8 mouse cellular contexts compared by ENCODE assay signal in genomic region chr14:72158537-72159323, GRCm38 (mm10).
DNase-seq lines count a peak whose midpoint lies in the region; ATAC-seq lines count a peak whose summit lies in the region.

No protein-coding gene starts in this region.

- no peaks in the 10 kb centered on the region for H3K9me3 ChIP-seq in heart, embryonic 14.5 days (ENCODE audit: control insufficient read depth, low read length)
- no peaks in the 10 kb centered on the region for H3K9me3 ChIP-seq in limb, embryonic 12.5 days
- H3K9me3 ChIP-seq in neural tube, embryonic 15.5 days (replicated peaks): no peaks in the 10 kb centered on the region

- no peak overlapping the region for H3K27ac ChIP-seq in heart, embryonic 14.5 days (replicated peaks in 1 of 2; ENCODE audit: control insufficient read depth in 1 of 2, insufficient read depth in 1 of 2, low read depth in 2 of 2, low read length in 2 of 2)
- H3K27ac ChIP-seq in limb, embryonic 12.5 days: 0 out of 2 replicates have a peak overlapping the region, but pooled peaks have one; percentile 13
- H3K27ac ChIP-seq in neural tube, embryonic 15.5 days (replicated peaks): peak overlapping the region; percentile 63; the same call in 1 of the 2 replicates

- no peak for ATAC-seq in heart, embryonic 14.5 days (ENCODE audit: insufficient number of reproducible peaks, insufficient read depth, low FRiP score, low read depth)
- peak; percentile 77 for ATAC-seq in limb, embryonic 12.5 days (ENCODE audit: insufficient number of reproducible peaks, insufficient read depth, low FRiP score, low TSS enrichment, low read depth)
- ATAC-seq in neural tube, embryonic 15.5 days (ENCODE audit: low FRiP score): peak; percentile 76

- peak; percentile 89 for DNase-seq in heart, adult 11 months
- no peak for DNase-seq in heart, postnatal 4 days
- DNase-seq in R1 (ENCODE audit: low read depth, low spot score): peak; percentile 54
- no peak for DNase-seq in cerebellum, adult 8-10 months
- no peak for DNase-seq in cerebellum, adult 9-10 months

- H3K36me3 ChIP-seq in heart, embryonic 14.5 days (ENCODE audit: control insufficient read depth, insufficient read depth, low read length): no peaks in the 10 kb centered on the region
- H3K36me3 ChIP-seq in limb, embryonic 12.5 days: no peaks in the 10 kb centered on the region
- no peaks in the 10 kb centered on the region for H3K36me3 ChIP-seq in neural tube, embryonic 15.5 days

- H3K27me3 ChIP-seq in heart, embryonic 14.5 days (ENCODE audit: control insufficient read depth, insufficient read depth, low read length): no peaks in the 10 kb centered on the region
- H3K27me3 ChIP-seq in limb, embryonic 12.5 days: no peaks in the 10 kb centered on the region; the same call in 1 of the 2 replicates
- no peaks in the 10 kb centered on the region for H3K27me3 ChIP-seq in neural tube, embryonic 15.5 days (replicated peaks)

- H3K4me3 ChIP-seq in heart, embryonic 14.5 days (ENCODE audit: control insufficient read depth in 1 of 2, insufficient read depth in 1 of 2, low read depth in 1 of 2, low read length in 2 of 2): peak overlapping the region in 1 of 2 experiments; percentile 4; a peak in 1 of 4 replicates
- peak overlapping the region; percentile 24 for H3K4me3 ChIP-seq in limb, embryonic 12.5 days (replicated peaks)
- H3K4me3 ChIP-seq in neural tube, embryonic 15.5 days (replicated peaks): peak overlapping the region; percentile 19; the same call in 1 of the 2 replicates

- 31% methylated on average over 13 of the region's 13 CpGs for WGBS in heart, embryonic 14.5 days
- WGBS in limb, embryonic 12.5 days: 5% methylated on average over 13 of the region's 13 CpGs
- WGBS in neural tube, embryonic 15.5 days: 3% methylated on average over 13 of the region's 13 CpGs

- peak overlapping the region; percentile 43 for H3K4me2 ChIP-seq in heart, embryonic 14.5 days (ENCODE audit: low read length)
- peak overlapping the region; percentile 52 for H3K4me2 ChIP-seq in limb, embryonic 12.5 days
- peak overlapping the region; percentile 50 for H3K4me2 ChIP-seq in neural tube, embryonic 15.5 days

- no peaks in the 10 kb centered on the region for H3K4me1 ChIP-seq in heart, embryonic 14.5 days (ENCODE audit: control insufficient read depth in 2 of 2, insufficient read depth in 2 of 2, low read length in 2 of 2)
- peaks cover 12% of the 10 kb centered on the region for H3K4me1 ChIP-seq in limb, embryonic 12.5 days (replicated peaks)
- H3K4me1 ChIP-seq in neural tube, embryonic 15.5 days: peaks cover 27% of the 10 kb centered on the region

- H3K9ac ChIP-seq in heart, embryonic 14.5 days (ENCODE audit: low read length): no peak overlapping the region
- H3K9ac ChIP-seq in limb, embryonic 12.5 days (replicated peaks): no peak overlapping the region
- H3K9ac ChIP-seq in neural tube, embryonic 15.5 days (replicated peaks): no peak overlapping the region

Comparison
In these comparisons a context has a peak if more than half of its experiments do, and no peak if none do; other contexts are left out.
1. DNase-seq: peak in heart, adult 11 months (single experiment) and R1 (single experiment); none in heart, postnatal 4 days (single experiment), cerebellum, adult 8-10 months (single experiment) and cerebellum, adult 9-10 months (single experiment).
2. H3K27ac ChIP-seq: peak in limb, embryonic 12.5 days (single experiment) and neural tube, embryonic 15.5 days (single experiment); none in heart, embryonic 14.5 days (0 of 2).
3. Peak in every context shown above with its lines, with median percentiles within 50 percentile points of each other: H3K4me2 ChIP-seq.